Mouse (Mus musculus) intestine, embryonic 16.5 days (tissue): ENCODE measurements around the gene Dcun1d3. TPM values are rescaled to one million over a fixed set of nuclear protein-coding genes. Genes with fewer than 3 reads are reported as not detected.

Experiments used
- ATAC-seq: fragments of 200-750 bp; cut with Nextera tagmentation; 2 replicates; pipeline ENCODE4 v1.8.0; 2017; ENCODE audit warnings: moderate TSS enrichment, moderate library complexity
- H3K27ac ChIP-seq: fragments of 300-500 bp; sonication (generic); 2 replicates; pipeline ENCODE4 v1.5.1; 2014; ENCODE audit warnings: mild to moderate bottlenecking, low read length
- H3K27me3 ChIP-seq: fragments of 300-500 bp; sonication (generic); replicated peaks from 2 replicates; pipeline ENCODE4 v1.6.1; 2014; ENCODE audit warnings: low read length, control low read depth, mixed read lengths; ENCODE audit not compliant: control insufficient read depth, insufficient read depth
- H3K36me3 ChIP-seq: fragments of 300-500 bp; sonication (generic); 2 replicates; pipeline ENCODE4 v1.6.1; 2014; ENCODE audit warnings: low read length, control low read depth; ENCODE audit not compliant: control insufficient read depth, insufficient read depth
- H3K4me1 ChIP-seq: fragments of 300-500 bp; sonication (generic); 2 replicates; pipeline ENCODE4 v1.6.1; 2014; ENCODE audit warnings: low read length, control low read depth, mixed read lengths; ENCODE audit not compliant: control insufficient read depth, insufficient read depth
- H3K4me2 ChIP-seq: fragments of 300-500 bp; sonication (generic); 2 replicates; pipeline ENCODE4 v1.6.1; 2014; ENCODE audit warnings: low read depth, low read length, control low read depth
- H3K4me3 ChIP-seq: fragments of 300-500 bp; sonication (generic); 2 replicates; pipeline ENCODE4 v1.5.1; 2014; ENCODE audit warnings: mild to moderate bottlenecking, low read length
- H3K9ac ChIP-seq: fragments of 300-500 bp; sonication (generic); 2 replicates; pipeline ENCODE4 v1.6.1; 2014; ENCODE audit warnings: low read depth, low read length
- H3K9me3 ChIP-seq: fragments of 300-500 bp; sonication (generic); 2 replicates; pipeline ENCODE4 v1.6.1; 2016; ENCODE audit warnings: low read length, control low read depth; ENCODE audit not compliant: control insufficient read depth
- WGBS: fragments of 180-500 bp; shearing (Covaris S2); extraction: QIAGEN DNeasy Blood & Tissue Kit; methylation state at CpG from one replicate; pipeline ENCODE4 v1.1.7; 2014; 5-methylcytosine and 5-hydroxymethylcytosine counted together
- polyA plus RNA-seq: library from polyadenylated mRNA; unstranded; fragments of >200 nt; fragmentation: Nextera tagmentation; extraction: Ambion mirVana; gene quantifications from 2 replicates; pipeline ENCODE4 v1.2.1, GENCODE M21; 2015

Gene Dcun1d3
- polyA plus RNA-seq, 1 experiment from 2014 or later, result 13.9 TPM

DNA sequence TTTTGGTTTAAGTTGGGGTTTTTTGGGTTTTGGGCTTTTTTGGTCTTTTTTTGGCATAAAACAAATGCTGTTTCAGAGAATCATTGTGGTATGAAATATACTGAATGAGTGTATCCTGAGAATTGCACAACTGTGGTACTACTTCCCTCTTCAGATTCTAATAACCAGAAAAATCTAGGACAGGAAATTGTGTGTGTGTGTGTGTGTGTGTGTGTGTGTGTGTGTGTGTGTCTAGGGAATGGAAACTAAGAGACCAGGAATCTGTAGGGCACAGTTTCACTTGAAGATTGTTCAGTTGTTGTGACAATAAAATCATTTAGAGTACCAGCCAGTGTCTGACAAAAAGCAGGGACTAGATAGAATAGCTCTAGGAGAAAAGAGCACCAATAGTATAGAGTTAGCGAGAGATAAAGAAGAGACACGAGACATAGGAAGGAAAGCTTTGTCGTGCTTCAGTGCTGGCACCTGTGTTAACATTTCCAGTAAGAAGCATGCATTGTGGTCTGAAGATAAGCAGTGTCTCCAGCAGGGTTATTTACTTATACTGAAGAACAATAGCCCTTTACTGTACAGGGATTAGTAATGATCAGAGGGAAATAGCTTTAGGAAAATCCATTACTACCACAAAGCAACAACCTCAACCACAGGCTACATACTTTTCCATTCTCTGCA is 3.4 kb upstream of the Dcun1d3 start:
- no peaks in the 10 kb centered on the region for H3K9me3 ChIP-seq
- H3K36me3 ChIP-seq, result no peaks in the 10 kb centered on the region
- no peak overlapping the region for H3K27ac ChIP-seq
- peaks cover 5% of the 10 kb centered on the region for H3K4me1 ChIP-seq
- no peak overlapping the region for H3K4me2 ChIP-seq
- 65% methylated on average over 3 of the region's 3 CpGs for WGBS
- no peaks in the 10 kb centered on the region for H3K27me3 ChIP-seq
- no peak overlapping the region for H3K4me3 ChIP-seq
- H3K9ac ChIP-seq, result no peak overlapping the region
- ATAC-seq, result no peak

DNA sequence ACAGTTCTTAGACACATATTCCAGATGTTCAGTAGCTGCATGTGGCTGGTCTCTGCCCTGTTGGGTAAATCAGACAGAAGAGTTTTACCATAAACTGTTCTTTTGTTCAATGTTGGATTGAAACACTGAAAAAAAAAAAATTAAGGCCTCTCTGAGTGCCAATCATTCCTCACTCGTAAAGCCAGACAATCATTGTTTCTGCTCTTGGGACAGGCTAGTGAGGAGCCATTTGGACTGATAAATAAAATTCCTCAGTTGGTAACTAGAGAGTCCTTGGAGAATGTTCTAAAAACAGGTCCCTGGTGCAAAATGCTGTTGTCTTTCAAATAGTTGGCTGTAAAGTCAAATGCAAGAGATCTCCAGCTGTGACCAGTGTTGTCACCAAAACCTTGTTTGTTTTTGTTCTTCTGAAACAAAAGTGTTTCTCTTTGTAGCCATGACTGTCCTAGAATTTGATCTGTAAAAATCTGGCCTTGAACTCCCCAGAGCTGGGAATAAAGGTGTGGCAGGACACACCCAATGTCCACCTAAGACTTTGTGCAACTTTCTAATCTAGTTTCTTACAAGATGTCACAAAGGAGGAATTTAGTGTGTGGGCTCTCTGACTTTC is 2.3 kb upstream of the Dcun1d3 start:
- no peak overlapping the region for H3K4me2 ChIP-seq
- peaks cover 11% of the 10 kb centered on the region for H3K4me1 ChIP-seq
- H3K4me3 ChIP-seq, result no peak overlapping the region
- H3K36me3 ChIP-seq, result no peaks in the 10 kb centered on the region
- H3K9ac ChIP-seq, result no peak overlapping the region
- H3K27ac ChIP-seq, result no peak overlapping the region
- no peak for ATAC-seq
- H3K9me3 ChIP-seq, result no peaks in the 10 kb centered on the region
- 67% methylated on average over 1 of the region's 1 CpGs for WGBS
- no peaks in the 10 kb centered on the region for H3K27me3 ChIP-seq

DNA sequence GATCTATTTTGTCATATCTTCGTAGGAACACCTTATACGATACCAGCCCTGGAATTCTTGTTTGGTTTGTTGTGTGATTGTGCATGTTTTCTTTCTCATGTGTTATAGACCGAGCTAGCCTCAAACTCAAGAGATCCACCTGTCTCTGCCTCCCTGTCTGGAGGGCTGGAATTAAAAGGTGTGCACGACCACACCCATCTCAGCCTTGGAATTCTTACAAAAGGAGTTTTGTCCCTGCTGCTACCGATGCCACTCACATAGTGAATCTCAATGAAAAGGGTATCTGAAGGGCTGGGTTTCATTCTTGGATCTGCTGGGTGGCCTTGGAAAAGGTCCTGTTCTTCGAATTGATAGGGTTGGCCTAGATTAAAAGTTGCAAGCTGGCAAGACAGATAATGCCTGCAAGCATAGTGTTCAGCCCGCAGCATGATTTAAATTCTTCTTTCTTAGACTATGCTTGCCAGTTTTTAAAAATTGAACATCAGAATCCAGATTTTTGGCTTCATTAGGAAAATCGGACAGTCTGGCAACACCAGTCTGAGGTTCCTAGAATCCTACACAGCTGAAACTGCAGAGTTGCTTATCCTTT is 1.5 kb upstream of the Dcun1d3 start:
- Histone ChIP-seq H3K27me3 (no peaks in the 10 kb centered on the region), H3K9me3 (no peaks in the 10 kb centered on the region), H3K36me3 (no peaks in the 10 kb centered on the region), H3K4me3 (no peak overlapping the region), H3K4me2 (no peak overlapping the region), H3K27ac (no peak overlapping the region), H3K9ac (no peak overlapping the region), H3K4me1 (peaks cover 12% of the 10 kb centered on the region)
- ATAC-seq, result no peak
- WGBS, result 91% methylated on average over 8 of the region's 8 CpGs

DNA sequence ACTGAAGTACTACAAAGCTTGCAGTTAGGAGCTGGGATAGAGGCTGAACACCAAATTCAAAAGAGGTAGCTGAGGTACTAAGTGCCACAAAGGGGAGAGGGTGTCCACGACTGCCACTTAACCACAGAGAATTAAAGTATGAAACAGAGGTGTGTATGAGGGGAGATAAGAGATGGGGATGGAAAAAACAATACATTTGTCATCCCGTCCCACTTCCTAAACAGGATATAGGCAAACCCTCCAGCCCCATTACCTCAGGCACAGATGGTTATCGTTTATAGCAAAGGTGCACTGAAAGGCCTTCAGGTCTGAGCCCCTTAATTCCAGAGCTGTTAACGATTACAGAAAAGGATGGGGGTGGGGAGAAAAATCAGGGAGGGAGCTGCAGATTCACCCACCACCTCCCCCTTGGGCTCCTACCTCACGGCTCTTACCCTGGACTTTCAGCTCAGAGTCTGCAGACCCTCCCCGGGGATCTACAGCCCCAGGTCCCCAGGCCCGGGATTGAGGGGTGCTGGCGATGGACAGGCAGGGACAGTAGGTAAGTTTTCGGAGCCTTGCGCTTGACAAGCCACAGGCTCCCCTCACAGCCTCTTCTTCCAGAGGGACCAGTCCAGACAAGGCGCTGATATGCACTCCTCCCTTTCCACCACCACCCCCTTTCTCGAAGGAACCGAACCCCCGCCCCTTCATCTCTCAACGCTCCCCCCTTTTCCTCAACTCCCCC is 1.1 kb downstream of the Dcun1d3 start:
- peak; percentile 51 for ATAC-seq

DNA sequence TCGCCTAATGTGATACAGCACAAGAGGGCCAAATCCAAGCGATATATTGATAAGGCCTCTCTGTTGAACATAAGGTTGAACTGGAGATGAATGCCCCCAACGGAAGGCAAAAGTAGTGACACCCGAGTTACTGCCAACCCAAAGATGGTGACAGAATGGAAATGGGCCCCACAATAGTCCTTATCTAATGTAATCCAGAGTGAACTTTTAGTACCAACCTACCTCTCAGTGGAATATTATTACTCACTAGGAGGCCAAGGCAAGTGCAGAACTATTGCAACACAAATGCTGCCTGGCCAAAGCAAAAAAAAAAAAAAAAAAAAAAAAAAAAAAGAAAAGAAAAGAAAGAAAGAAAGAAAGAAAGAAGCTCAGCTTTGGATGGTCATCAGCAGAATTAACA is 3.4 kb downstream of the Dcun1d3 start:
- Histone ChIP-seq H3K4me3 (no peak overlapping the region), H3K27me3 (no peaks in the 10 kb centered on the region), H3K4me1 (peaks cover 12% of the 10 kb centered on the region), H3K9me3 (no peaks in the 10 kb centered on the region), H3K9ac (no peak overlapping the region), H3K27ac (no peak overlapping the region), H3K4me2 (peak overlapping the region; percentile 2; the same call in 1 of the 2 replicates), H3K36me3 (no peaks in the 10 kb centered on the region)
- 82% methylated on average over 4 of the region's 4 CpGs for WGBS
- ATAC-seq, result no peak

More for the DNA sequence above, 1.1 kb downstream of the Dcun1d3 start:
- Histone ChIP-seq H3K27me3 (no peaks in the 10 kb centered on the region), H3K36me3 (no peaks in the 10 kb centered on the region), H3K4me3 (peak overlapping the region; percentile 81), H3K4me2 (peak overlapping the region; percentile 82), H3K9ac (peak overlapping the region; percentile 90), H3K9me3 (no peaks in the 10 kb centered on the region), H3K27ac (peak overlapping the region; percentile 67), H3K4me1 (peaks cover 12% of the 10 kb centered on the region)
- under 1% methylated on average over 15 of the region's 15 CpGs for WGBS

DNA sequence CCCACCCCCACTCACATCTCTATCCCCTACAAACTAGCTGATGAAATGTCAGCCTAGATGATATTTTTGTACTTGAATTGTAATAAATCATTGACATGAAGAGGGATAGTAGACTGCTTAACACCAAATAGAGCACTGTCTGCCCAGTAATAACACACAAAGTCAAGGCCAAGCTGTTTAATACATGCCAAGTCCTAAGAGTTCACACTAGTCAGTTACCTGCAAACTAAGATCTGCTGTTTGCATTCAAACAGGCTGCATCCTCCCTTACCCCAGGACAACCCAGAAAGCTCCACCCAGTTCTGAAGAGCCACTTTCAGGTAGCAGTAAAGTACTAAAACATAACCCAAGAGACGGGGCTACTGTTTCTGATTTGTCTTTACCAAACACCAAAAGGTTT is 3.9 kb downstream of the Dcun1d3 start:
- Histone ChIP-seq H3K27me3 (no peaks in the 10 kb centered on the region), H3K36me3 (no peaks in the 10 kb centered on the region), H3K27ac (no peak overlapping the region), H3K4me1 (peaks cover 12% of the 10 kb centered on the region), H3K9me3 (no peaks in the 10 kb centered on the region), H3K9ac (no peak overlapping the region), H3K4me2 (peak overlapping the region; percentile 2; the same call in 1 of the 2 replicates), H3K4me3 (no peak overlapping the region)
- 84% methylated on average over 1 of the region's 1 CpGs for WGBS
- no peak for ATAC-seq

DNA sequence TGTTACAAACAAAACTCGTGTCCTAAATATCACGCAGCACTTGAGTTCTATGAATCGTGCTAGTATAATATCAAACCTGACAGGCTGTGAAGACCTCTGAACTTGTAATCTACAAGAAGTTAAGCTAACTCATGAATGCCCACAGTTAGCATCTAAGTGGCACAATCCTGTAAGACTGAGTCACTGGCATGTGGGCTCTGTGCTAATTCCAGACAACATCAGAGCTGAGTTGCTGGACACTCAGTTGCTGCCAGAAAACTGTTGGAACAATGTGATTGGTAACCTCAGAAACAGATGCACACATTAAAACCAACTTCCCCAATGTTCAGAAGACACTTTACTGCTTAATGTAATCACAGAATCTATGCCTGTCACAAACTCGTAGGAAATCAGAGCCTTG is 8.2 kb downstream of the Dcun1d3 start:
- Histone ChIP-seq H3K9me3 (no peaks in the 10 kb centered on the region), H3K4me3 (no peak overlapping the region), H3K9ac (no peak overlapping the region), H3K27ac (no peak overlapping the region), H3K27me3 (no peaks in the 10 kb centered on the region), H3K36me3 (0 out of 2 replicates have a peak, but pooled peaks cover 5% of the 10 kb centered on the region), H3K4me2 (no peak overlapping the region), H3K4me1 (no peaks in the 10 kb centered on the region)
- ATAC-seq, result no peak
- WGBS, result 85% methylated on average over 4 of the region's 4 CpGs

DNA sequence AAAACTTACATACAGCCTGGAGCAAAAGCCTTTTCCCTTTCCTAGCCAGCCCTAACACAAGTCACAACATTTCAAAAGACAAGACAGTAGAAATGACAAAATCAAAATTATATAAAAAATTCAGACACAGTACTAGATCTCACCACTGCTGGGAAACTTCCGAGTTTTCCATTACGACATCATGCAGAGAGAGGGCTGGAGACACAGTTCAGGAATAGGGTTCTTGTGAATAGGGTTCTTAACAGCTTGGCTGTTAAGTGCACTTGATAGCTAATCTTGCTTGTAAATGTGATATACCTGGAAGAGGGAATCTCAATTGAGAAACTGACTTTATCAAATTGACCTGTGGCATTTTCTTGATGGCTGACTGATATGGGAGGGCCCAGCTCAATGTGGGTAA is 14.9 kb downstream of the Dcun1d3 start:
- no peaks in the 10 kb centered on the region for H3K9me3 ChIP-seq
- no peak overlapping the region for H3K4me2 ChIP-seq
- 0 out of 2 replicates have a peak, but pooled peaks cover 2% of the 10 kb centered on the region for H3K36me3 ChIP-seq
- WGBS, result 61% methylated on average over 2 of the region's 2 CpGs
- H3K4me3 ChIP-seq, result no peak overlapping the region
- H3K27ac ChIP-seq, result peak overlapping the region; percentile 58
- no peaks in the 10 kb centered on the region for H3K27me3 ChIP-seq
- 0 out of 2 replicates have a peak, but pooled peaks cover 2% of the 10 kb centered on the region for H3K4me1 ChIP-seq
- H3K9ac ChIP-seq, result no peak overlapping the region
- peak; percentile 89 for ATAC-seq

DNA sequence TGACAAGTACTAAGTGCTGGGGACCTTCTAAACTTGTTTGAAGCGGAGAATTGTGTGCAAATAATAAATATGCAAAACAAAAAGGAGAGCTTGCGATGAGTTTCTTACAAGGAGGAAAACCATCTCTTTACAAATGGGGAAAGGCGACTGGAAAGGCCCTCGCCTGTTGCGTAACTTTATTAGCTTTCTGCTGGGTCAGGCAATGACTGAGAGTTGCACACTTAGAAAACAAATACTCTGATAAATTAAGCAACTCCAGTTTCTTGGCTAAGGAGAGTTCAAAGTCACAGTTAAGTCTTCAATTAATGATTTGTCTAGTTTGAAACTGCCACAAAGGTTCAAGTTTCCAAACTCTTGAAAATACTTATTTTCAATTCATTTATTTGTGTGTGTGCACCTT is 15.8 kb downstream of the Dcun1d3 start:
- Histone ChIP-seq H3K27ac (peak overlapping the region; percentile 58), H3K4me2 (peak overlapping the region; percentile 22; the same call in 1 of the 2 replicates), H3K27me3 (no peaks in the 10 kb centered on the region), H3K4me3 (no peak overlapping the region), H3K9ac (no peak overlapping the region), H3K9me3 (no peaks in the 10 kb centered on the region), H3K4me1 (0 out of 2 replicates have a peak, but pooled peaks cover 2% of the 10 kb centered on the region), H3K36me3 (no peaks in the 10 kb centered on the region)
- peak; percentile 77 for ATAC-seq
- WGBS, result 67% methylated on average over 5 of the region's 5 CpGs
